Comparison of ENCODE assay signal across 8 mouse cellular contexts in genomic region chr8:95832603-95833434, GRCm38 (mm10). TPM values are rescaled to one million over a fixed set of nuclear protein-coding genes. Genes with fewer than 3 reads are reported as not detected.
A peak's percentile ranks its signal among the peaks of the same experiment; 100 is the strongest.
DNase-seq lines count a peak whose midpoint lies in the region; ATAC-seq lines count a peak whose summit lies in the region.

No protein-coding gene starts in this region.

- peak; percentile 92 for DNase-seq in NIH3T3 (ENCODE audit: low read depth)
- DNase-seq in cerebellum, postnatal 14 days = peak; percentile 90 to 91
- peak; percentile 72 to 90 for DNase-seq in frontal cortex, postnatal 14 days (ENCODE audit: low spot score in 2 of 2)
- peak; percentile 87 to 92 for DNase-seq in layer of hippocampus, postnatal 14 days (ENCODE audit: low spot score in 2 of 2)
- DNase-seq in lung, postnatal 10 days = peak; percentile 90
- peak; percentile 60 for DNase-seq in retina, adult 2 months (ENCODE audit: low read depth, low spot score)
- peak; percentile 86 for DNase-seq in thymus, postnatal 25 days

- ATAC-seq in hindbrain, embryonic 13.5 days (ENCODE audit: low FRiP score) = peak; percentile 61

- H3K4me1 ChIP-seq in hindbrain, embryonic 13.5 days (replicated peaks) = peaks cover 15% of the 10 kb centered on the region

- no peak overlapping the region for H3K27ac ChIP-seq in hindbrain, embryonic 13.5 days

- WGBS in hindbrain, embryonic 13.5 days = 16% methylated on average over 16 of the region's 16 CpGs

- H3K36me3 ChIP-seq in hindbrain, embryonic 13.5 days = peaks cover 19% of the 10 kb centered on the region

- H3K9me3 ChIP-seq in hindbrain, embryonic 13.5 days = no peaks in the 10 kb centered on the region

- peak overlapping the region; percentile 30 for H3K4me3 ChIP-seq in hindbrain, embryonic 13.5 days

- peak overlapping the region; percentile 52 for H3K4me2 ChIP-seq in hindbrain, embryonic 13.5 days

- H3K9ac ChIP-seq in hindbrain, embryonic 13.5 days = peak overlapping the region; percentile 46

- no peaks in the 10 kb centered on the region for H3K27me3 ChIP-seq in hindbrain, embryonic 13.5 days

RNA-seq across cellular contexts. Expression of gene Sap18b, which starts 7.7 kb away (rescaled TPM):
- polyA plus RNA-seq in hindbrain, embryonic 13.5 days (2015; fragmentation: Nextera tagmentation; extraction: Ambion mirVana) = 258 and 278 TPM in 2 replicates
- total RNA-seq in layer of hippocampus, postnatal 14 days (2021) = 100 to 1,000 TPM; 131 to 161 TPM

RNA-seq across cellular contexts. Expression of gene Slc38a7, which starts 20.5 kb away (rescaled TPM):
- 20.8 and 24.6 TPM in 2 replicates for polyA plus RNA-seq in hindbrain, embryonic 13.5 days (2015; fragmentation: Nextera tagmentation; extraction: Ambion mirVana)
- total RNA-seq in layer of hippocampus, postnatal 14 days (2021) = 10 to 100 TPM; 29.7 to 31.6 TPM

RNA-seq across cellular contexts. Expression of gene Cnot1, which starts 25.6 kb away (rescaled TPM):
- polyA plus RNA-seq in hindbrain, embryonic 13.5 days (2015; fragmentation: Nextera tagmentation; extraction: Ambion mirVana) = 41.0 and 46.4 TPM in 2 replicates
- total RNA-seq in layer of hippocampus, postnatal 14 days (2021) = 100 to 1,000 TPM; 135 to 142 TPM

RNA-seq across cellular contexts. Expression of gene Got2, which starts 55.5 kb away (rescaled TPM):
- polyA plus RNA-seq in hindbrain, embryonic 13.5 days (2015; fragmentation: Nextera tagmentation; extraction: Ambion mirVana) = 186 and 188 TPM in 2 replicates
- total RNA-seq in layer of hippocampus, postnatal 14 days (2021) = 100 to 1,000 TPM; 237 to 247 TPM
